ENCODE assay signal across 1 mouse cellular context in genomic region chr4:141024992-141025391, GRCm38 (mm10).
TF ChIP-seq lines count a peak whose summit lies in the region.

No protein-coding gene starts in this region.

TF ChIP-seq in ES-E14, 5 proteins besides CTCF, POLR2A, EP300 and RAD21:
- TF ChIP-seq MAFK (IDR thresholded peaks at IDR 0.05; ENCODE audit: insufficient read depth, low read depth, low read length) (no peak), HCFC1 (IDR thresholded peaks at IDR 0.05; ENCODE audit: borderline replicate concordance, insufficient read depth, low read length) (no peak), CHD2 (IDR thresholded peaks at IDR 0.05; ENCODE audit: low read depth, low read length) (no peak), ZC3H11A (IDR thresholded peaks at IDR 0.05; ENCODE audit: borderline replicate concordance, low read depth, low read length) (no peak), ZNF384 (IDR thresholded peaks at IDR 0.05; ENCODE audit: low read depth, low read length) (no peak)
